Mouse (Mus musculus): ENCODE measurements around the gene Antxr1.

The Antxr1 gene

DNA sequence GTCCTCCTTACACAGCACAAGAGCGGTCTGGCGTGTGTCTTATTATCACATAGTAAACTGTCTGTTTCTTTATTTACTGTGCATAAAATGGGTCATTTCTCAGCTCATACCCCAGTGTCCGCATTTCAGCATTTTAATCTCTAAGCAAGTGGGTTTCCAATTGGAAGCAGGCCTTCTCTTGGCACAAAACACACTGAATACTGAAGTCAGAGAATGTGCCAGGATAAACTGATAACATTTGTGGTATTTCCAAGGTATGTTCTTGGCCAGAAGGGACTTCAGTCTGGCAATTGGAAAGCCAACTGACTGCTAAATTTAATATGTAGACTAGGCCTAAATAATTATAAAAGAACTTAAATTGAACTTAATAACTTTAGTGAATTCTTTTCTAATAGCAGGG, 84.9 kb downstream of the Antxr1 start:
- no peak for ATAC-seq (ENCODE audit: low TSS enrichment)

DNA sequence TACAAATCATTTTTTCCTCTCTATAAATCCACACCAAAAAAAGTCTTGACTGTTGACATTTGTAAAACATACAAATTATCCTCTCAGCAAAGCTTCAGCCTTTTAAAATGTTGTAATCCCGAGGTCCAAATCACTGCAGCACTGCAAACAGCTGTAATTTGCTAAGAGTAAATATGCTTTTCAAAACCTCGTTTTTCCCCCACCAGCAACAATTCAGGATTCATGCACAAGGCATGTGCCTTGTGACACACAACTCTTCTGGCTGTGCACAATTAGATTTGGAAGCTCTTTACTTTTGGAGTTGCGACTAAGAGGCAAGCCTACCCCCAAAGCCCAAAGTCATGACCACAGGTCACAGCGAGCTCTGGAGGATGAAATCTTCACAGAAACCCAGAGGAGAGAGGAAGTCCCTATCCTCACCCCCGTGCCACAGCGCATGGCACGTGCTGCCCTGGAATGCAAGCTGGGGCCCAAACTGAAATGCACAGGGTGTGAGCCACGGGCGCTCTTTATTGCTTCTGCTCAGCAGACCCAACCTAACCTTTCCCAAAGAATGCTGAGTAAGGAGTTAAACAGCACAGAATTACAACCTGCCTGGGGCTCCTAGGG, 87.3 kb downstream of the Antxr1 start:
- no peak for ATAC-seq (ENCODE audit: low TSS enrichment)

DNA sequence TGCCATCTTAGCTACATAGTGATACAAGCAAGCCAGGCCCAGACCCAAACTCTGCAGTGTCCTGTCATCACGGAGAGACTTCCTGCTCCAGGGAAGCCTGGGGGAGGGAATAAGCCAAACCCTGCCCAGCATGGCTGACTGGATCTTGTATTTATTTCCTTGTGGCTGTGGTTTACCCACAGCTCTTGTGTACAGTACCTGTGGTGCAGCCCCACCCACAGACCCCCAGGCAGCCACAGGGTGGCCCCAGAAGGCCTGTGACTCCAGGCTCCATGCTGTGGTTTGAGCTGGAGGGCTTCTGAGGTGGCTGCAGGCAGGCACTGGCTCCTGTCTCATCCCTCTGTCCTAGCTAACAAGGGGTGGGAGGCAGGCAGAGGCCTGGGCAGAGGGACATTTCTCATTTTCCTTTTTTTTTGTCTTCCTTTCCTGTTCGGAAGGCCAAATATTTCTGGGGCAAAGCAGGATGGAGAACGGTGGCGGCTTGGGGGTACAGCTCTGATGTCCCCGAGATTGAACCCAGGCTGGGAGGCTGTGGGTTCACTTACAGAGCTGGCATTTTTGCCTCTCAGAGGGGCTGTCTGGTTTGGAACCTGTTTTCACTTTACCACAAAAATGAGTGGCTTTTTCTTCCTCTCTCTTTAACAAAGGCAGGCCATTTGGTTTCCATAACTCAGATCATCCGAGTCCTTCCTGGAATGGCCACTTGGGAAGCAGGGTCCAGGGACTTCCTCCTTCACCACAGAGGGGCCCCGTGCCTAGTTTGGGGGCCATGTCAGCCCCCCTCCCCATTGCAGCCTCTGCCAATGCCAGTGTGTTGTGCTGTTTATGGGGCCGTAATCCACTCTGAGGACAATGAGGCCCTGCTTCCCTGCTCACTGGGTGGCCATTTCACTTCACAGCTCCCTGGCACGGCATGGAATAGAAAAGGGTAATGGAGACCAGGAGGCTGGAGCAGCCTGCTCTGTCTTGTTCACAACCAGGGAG, 91.2 kb downstream of the Antxr1 start:
- no peak for ATAC-seq (ENCODE audit: low TSS enrichment)

DNA sequence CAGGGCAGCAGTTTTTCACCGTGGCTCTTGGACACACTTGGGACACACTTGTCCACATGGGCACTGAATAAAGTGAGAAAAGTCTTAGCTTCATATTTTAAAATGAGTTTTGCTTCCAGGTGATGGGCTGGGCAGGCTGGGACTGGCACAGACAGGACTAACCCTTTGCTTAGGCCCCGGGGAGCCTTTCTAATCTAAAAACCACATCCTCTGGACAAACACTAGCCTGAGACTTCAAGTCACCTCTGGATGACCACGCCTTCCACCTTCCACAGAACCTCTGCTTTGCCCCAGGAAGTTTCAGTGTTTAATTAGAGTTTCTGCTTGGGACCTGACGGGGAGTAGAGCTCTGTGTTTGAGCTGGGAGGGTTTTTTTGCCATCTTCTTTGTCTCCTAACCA, 98.4 kb downstream of the Antxr1 start:
- no peak for ATAC-seq (ENCODE audit: low TSS enrichment)

DNA sequence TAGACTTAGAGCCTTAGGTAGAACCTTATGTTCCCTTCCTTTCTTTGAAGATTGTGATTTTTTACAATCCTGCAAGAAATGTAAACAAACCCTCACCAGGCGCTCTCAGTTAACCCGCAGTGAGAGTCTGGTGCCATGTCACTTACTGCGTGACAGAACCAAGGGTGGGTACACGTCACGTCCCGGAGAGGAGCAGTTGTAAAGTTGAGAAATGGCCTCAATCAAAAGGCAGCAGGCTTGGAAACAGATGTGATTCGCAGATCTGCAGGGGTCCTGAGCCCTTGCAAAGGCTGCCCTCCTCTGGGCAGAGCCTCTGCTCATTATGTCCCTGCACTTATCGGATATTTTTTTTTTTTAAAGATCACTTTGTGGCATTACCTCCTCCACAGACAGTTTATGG, 99.6 kb downstream of the Antxr1 start:
- ATAC-seq (ENCODE audit: low TSS enrichment): no peak

DNA sequence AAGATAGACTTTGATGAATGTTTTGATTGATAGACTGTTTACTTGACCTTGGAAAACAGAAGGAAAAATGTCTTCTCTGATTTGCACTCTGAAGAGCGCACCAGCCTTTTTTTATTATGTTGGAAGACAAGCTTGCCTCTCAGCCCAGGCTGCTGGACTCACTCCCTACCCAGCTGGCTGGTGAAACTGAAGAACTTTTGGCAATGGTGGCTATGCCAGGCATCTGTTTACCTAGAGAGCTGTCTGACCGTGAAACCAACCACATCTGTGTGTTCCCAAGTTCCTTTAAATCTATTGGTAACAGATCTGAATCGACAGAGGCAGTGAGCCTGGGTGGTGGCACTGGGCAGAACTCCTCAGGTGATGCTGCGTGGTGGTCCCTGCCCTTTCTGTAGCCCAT, 102.5 kb downstream of the Antxr1 start:
- no peak for ATAC-seq (ENCODE audit: low TSS enrichment)

DNA sequence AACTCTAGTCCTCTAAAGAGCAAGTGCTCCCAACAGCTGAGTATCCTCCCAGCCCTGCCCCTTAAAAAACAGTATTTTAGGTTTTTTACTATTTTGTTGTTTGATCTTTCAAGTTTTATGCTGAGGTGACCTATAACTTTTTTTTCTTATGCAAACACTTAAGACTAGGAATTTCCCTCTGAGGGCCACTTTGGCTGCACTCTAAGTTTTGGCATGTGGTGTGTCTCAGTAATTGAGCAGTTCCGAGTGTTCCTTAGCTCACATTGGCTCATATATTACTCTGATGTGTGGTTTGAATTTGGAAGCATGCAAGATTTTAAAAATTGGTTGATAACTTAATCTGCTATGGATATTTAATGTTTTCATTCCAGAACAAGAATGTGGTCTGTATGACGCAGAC, 105.6 kb downstream of the Antxr1 start:
- ATAC-seq (ENCODE audit: low TSS enrichment): no peak

DNA sequence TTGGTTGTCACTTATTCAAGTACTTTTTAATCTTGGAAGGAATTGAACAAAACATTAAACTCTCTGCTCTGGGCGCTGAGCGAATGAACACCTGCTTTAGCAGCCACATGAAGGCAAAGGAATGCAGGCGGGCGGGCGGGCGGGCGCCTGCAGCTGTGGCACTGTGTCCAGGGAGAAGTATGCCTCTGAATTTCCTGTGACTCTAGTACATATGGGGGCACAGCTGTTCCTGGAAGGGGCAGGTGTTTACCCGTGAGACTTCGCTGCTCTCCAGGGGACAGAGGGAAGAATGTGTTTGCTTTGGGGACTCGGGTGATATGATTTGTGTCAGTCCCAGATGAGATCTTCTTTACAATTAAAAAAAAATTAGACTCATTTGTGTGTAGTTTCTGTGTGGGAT, 107.7 kb downstream of the Antxr1 start:
- ATAC-seq (ENCODE audit: low TSS enrichment): no peak

DNA sequence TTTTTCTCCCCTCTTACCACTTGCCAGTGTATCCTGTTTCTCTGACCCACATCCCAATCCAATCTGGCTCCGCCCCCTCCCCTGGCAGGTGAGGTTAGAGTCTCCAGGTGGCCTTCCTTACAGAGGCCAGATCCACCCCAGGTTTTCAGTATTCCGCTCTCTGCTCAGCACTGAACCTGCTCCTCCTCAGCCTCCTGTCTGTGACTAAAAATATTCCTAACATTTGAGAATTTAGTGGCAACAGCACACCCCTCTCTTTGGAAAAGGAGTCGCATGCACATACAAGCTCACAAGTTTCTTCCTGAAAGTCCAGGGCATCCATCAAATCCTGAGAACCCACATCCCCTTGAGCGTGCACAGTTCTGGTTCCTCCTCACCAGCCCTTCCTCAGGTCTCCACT, 109.3 kb downstream of the Antxr1 start:
- peak; percentile 85 for ATAC-seq (ENCODE audit: low TSS enrichment)

DNA sequence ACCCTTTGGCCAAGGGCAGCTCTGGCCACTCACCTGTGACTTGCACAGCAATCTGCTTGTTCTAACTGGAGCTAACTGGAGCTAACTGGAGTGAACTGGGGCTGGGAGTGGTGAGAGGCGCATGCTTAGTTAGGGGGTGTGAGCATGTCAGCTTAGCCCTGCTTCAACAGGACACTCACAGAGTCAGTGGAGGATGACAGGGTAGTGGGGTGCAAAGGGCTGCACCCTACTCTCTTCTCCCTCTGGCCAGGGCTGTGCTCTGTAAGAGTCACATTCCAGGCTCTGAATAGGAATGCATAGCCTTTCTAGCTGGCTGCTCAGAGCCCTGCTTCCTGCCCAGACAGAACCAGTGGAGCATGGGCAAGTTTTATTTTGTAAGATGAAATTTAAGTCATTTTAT, 110.3 kb downstream of the Antxr1 start:
- ATAC-seq (ENCODE audit: low TSS enrichment): peak; percentile 41

DNA sequence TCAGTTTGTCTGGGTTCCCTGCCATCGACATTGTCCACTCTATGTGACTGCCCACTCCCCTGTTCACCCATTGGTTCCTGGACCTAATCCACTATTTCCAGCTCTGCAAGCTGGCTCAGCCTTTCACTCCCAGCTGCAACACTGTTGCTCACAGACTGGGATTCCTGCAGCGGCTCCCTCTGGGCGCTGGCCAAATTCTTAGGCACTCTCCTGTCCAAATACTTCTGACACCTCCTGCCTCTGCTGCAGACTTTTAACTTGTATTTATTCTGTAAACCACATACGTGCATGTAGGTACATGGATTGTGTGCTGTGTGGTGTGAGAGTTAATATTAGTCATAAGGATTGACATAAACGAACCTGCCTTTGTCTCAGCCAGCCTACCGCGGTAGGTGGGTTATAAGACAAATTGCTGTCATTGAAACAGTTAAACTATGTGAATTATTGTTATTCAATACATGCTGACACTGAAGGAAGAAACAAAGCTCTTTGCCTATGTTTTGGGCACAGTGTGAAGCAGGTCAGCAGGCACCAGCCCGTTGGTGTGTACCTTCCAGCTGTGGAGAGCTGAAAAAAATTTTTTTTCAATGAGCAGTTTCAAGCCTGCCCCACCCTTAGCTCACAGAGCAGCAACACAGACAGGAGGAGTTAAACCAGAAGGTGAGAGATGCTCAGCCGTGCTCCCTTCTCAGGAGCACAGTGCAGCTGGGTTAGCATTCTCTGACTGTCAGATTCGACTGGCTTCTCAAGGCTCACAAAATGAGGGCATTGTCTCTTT, 112.6 kb downstream of the Antxr1 start:
- ATAC-seq (ENCODE audit: low TSS enrichment): no peak

DNA sequence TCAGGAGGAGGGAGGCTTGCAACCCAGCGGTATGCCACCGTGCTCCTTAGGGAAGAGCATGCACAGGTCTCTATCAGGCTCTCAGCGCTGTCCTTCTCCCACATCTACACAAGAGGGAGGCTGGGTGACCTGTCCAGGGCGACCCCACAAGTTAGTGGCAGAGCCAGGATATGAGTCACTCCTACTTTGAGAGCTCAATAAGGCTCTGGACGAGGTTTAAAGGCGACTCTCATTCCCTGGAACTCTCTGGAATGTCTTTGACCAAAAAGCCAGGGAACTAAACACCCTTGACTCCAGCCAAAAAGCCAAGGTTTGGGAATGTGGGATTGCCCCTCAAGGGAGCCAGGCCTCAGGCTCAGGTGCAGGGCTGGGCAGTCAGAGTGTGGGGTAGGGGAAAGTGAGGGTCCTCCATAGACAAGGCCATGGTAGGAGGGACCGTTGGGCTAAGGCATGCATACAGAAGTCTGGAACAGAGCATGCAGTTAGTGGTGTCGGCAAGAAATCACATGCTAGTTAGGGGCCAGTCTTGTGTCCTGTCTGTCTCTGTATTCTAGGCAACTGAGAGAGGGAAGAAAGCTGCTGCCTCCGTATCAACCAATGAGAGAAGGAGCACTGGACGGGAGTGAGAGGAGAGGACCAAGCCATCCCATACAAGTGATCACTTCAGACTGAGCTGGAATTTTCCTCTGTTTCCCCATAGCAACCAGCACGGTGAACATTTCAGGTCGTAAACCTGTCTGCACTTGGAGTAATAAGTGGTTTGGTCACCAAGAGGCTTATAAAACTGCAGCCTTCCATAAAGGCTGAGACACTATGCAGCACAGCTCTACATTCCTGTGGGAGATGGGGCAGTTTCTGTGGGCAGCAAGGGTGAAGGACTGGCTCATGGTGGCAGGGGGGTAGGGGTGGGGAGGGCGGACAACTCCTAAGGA, 116.3 kb downstream of the Antxr1 start:
- no peak for ATAC-seq (ENCODE audit: low TSS enrichment)

DNA sequence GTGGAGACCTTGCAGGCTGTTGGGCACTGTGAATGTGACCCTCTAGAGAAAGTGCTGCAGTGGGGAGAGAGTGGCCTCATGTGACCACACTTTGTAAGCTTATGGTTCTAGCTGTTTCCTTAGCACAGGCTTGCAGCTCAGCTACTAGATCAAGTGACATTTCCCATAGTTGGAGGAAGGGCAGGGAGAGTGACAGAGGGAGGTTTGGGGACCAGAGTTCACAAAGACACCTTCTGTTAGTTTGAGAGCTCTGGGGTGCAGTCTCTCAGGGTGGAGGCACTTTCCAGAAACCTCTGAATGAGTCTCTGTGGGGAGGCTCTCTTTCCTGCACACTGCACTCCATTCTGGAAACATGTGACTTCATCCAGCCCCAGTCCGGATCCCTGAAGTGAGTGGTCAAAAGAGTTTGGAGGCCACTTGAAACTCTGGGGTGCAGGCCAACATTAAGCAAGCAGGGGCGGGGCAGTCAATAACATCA, 119.5 kb downstream of the Antxr1 start:
- ATAC-seq (ENCODE audit: low TSS enrichment): no peak

DNA sequence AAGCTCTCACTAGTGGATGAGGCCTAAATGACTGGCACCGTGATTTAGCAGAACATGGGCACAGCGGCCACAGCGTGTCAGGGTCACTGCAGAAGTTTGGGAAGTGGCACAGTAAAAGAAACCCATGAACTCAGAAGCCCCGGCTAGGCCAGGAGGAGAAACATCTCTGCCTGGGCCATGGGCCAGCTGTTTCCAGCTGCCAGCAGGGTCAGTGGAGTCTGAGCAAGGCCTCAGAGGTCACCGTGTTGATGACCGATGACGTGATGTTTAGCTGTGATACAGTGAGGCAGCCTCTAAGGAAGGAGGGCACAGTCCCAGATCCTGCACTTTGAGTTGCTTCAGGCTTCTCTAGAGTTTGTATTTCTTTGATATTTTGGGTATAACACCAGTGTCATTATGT, 122.4 kb downstream of the Antxr1 start:
- no peak for ATAC-seq (ENCODE audit: low TSS enrichment)

DNA sequence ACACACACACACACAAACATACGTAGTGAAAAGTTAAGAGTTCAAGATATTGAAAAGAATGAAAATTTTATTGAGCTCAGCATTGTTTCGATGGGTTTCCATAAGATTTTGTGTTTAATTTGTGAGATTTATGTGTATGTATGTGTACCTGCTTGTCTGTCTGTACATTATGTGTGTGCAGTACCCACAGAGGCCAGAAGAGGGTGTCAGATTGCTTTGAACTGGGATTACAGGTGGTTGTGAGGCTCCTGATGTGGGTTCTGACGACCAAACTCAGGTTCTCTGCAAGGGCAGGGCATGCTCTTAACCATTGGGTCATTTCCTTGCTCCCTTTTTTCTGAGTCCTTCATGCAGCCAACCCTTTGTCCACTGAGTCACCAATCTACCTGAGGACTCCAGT, 124.1 kb downstream of the Antxr1 start:
- no peak for ATAC-seq (ENCODE audit: low TSS enrichment)

DNA sequence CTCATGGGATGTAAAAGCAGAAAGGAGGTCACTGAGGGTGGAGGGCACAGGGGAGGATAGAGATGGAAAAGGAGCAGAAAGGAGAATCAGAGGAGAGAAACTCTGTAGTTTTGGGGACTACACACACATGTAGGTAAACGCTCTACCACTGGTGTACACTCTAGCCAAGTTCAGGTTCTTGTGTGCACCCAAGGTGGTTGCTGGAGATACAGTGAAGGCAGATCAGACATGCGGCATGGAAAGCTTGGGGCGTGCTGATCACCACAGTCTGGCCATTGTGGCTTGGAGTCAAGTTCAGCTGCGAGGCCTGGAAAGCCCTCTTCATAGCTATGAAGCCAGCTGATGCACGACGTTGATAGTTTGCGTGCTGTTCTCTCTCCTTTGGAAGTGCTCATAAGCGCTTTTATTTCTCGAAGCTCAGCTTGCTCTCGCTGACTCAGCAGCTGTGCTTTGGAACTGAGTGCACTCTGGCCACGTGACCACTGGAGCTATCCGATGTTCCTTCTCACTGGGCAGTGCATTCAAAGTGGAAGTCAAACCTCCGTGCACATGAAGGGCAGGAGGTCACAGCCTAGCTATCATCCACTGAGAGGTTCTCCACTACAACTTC, 128.1 kb downstream of the Antxr1 start:
- ATAC-seq (ENCODE audit: low TSS enrichment): 0 out of 2 replicates have a peak, but pooled peaks have one; percentile 33

DNA sequence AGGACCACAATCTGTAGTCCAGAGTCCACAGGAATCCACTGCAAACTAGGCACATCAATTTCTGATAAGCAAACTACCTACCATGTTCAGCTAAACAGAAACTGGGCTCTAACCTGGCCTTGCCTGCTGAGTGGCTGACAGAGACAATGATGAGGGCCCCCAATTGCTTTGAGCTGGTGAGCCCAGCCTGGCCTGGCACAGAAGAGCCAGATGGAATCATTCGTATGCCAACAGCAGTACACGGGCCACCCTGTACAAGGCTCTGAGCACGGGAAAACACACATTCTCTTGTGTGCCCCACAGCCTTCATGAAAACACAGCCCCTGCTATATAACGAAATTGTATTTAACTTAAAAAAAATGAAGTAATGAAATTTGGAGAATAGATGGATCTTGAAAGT, 128.8 kb downstream of the Antxr1 start:
- no peak for ATAC-seq (ENCODE audit: low TSS enrichment)

DNA sequence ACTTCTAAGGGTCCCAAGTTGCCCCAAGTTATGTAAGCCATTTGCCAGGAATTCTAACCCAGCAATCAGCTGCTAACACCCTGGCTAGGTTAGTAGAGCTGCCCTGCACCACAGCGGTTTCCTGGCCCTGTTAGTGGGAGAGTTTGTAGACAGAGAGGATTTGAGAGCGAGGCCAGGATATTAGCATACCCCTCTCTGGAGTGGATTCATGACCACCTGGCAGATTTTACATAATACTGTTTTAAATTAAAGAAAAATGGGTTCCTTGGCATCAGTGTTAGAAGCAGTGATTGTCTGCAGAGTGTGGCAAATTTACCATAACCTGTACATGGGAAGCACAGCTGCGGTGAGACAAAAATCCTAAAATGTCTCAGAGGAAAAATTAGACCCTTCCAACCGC, 132.2 kb downstream of the Antxr1 start:
- ATAC-seq (ENCODE audit: low TSS enrichment): 0 out of 2 replicates have a peak, but pooled peaks have one; percentile 31

DNA sequence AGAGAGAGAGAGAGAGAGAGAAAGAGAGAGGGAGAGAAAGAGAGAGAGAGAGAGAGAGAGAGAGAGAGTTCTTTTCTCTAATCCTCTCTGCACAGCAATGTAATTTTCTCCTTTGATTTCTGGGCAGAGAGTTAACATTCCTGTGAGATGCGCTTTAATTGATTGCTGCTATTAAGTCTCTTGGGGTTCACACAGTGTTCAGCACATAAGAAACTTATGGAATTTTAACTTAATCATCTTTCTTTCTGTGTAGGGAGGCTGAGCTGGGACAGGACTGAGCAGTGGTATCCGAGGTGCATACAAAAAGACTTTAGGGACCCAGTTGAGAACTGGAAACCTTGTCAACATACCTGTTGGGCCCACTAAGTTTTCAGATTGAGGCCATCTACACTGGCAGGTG, 132.6 kb downstream of the Antxr1 start:
- ATAC-seq (ENCODE audit: low TSS enrichment): no peak

DNA sequence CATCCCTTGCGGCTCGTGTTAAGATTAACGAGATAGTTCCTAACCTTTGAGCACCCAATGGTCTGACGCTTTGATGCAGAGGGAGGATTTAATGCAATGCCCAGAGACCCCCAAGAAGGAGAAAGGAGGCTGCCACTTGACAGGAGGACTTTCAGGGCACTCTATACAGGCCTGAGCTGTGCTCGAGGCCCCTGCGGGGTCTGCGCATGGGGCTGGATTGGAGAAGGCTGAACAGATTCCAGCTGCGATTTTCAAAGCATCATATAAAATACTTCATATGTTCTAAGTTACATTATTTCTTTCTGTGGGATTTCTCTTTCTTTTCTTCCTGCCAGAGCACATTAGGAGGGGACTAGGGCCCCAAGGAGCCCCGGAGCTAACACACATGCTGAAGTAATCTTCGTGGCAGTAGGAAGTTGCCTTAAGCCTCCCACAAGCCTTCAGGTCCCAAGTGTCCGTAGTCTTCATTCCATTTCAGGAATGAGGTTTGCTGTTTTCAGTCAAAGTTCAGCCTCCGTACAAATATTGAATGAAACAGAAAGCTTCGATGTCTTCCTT, 133.5 kb downstream of the Antxr1 start:
- ATAC-seq (ENCODE audit: low TSS enrichment): no peak

Data from frontal cortex, adult (tissue).